Mouse (Mus musculus): Measurements from ENCODE around the gene Dnajc17. TPM values are rescaled to one million over a fixed set of nuclear protein-coding genes. Genes with fewer than 3 reads are reported as not detected.
A peak's percentile ranks its signal among the peaks of the same experiment; 100 is the strongest.

Gene Dnajc17
- polyA plus RNA-seq, 1 experiment = 23.7 TPM

DNA sequence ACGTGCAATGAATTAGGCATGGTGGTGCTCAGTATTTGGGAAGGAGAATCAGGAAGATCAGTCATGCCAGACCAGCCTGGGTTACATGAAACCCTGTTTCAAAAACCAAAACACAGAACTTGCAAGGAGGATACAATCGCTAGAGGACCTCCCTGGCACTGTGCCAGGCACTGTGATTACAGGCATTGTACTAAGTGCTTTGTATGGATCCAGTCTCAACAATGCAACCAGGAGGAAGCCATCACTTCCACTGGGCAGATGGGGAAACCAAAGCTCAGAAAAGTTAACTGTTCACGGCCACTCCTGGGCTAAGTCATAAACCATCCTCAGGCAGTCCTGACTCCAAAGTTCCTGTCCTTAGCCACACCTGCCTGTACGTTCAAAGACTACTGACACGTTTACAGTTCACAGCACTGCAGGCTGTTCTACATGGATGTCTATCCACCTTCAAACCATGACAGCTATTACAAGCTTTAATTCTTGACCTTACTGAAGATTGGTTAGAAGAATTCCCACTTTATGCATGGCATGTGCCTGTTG lies 5.6 kb downstream of the Dnajc17 start:
- peaks cover 4% of the 10 kb centered on the region for H3K27me3 ChIP-seq (replicated peaks)
- H3K36me3 ChIP-seq (replicated peaks; ENCODE audit: low read length) = no peaks in the 10 kb centered on the region
- H3K4me1 ChIP-seq = peaks cover 19% of the 10 kb centered on the region
- no peaks in the 10 kb centered on the region for H3K9me3 ChIP-seq
- no peak overlapping the region for H3K4me3 ChIP-seq (replicated peaks)
- no peak for TF ChIP-seq FLI1 (IDR thresholded peaks at IDR 0.05; ENCODE audit: low read length)
- TF ChIP-seq GATA1 (IDR thresholded peaks at IDR 0.05; ENCODE audit: borderline replicate concordance, low read length) = no peak

DNA sequence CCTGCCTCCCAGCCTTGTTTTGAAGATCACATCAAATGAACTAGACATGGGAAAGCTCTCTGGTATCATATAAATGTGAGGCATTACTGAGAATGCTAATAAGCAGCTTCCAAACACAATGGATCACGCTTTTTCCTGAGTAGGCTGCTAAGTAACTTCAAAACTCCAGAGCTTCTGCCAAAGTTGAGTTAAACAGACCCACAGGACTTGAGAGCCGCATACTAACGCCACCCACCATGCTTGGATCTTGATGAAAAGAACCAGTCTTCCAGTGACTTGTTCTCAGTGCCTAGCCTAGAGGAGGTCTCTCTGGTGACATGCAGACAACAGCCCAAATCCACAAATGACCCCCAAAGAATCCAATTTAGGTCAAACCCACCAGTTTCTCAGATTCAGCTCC lies 9.7 kb downstream of the Dnajc17 start:
- TF ChIP-seq GATA1 (IDR thresholded peaks at IDR 0.05; ENCODE audit: borderline replicate concordance, low read length) (no peak), FLI1 (IDR thresholded peaks at IDR 0.05; ENCODE audit: low read length) (no peak)
- Histone ChIP-seq H3K27me3 (replicated peaks) (peaks cover 6% of the 10 kb centered on the region), H3K4me1 (peaks cover 23% of the 10 kb centered on the region)

DNA sequence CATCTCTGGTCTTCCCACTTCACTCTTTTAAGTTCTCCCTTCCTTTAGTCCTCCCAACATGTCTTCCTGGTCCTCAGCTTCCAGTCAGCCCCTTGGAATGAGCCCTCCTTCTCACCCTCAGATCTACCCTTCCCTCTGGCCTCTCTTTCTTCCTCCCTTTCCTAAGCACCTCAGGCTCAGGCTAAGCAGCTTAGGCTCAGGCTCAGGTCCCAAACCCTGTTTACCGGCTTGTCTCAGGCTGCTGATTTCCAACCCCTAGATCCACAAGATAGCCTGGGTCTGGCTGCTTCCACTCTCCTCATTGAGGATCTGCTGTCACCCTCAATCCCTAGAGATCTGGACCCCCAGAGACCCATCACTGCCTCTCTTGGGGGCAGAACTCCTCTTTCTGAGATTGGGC lies 10.5 kb downstream of the Dnajc17 start:
- Histone ChIP-seq H3K4me3 (replicated peaks) (no peak overlapping the region), H3K9me3 (no peaks in the 10 kb centered on the region), H3K4me1 (peaks cover 20% of the 10 kb centered on the region), H3K36me3 (replicated peaks; ENCODE audit: low read length) (no peaks in the 10 kb centered on the region), H3K27me3 (replicated peaks) (peaks cover 6% of the 10 kb centered on the region)
- TF ChIP-seq GATA1 (IDR thresholded peaks at IDR 0.05; ENCODE audit: borderline replicate concordance, low read length) (no peak), FLI1 (IDR thresholded peaks at IDR 0.05; ENCODE audit: low read length) (no peak)

More for the DNA sequence above, 9.7 kb downstream of the Dnajc17 start:
- Histone ChIP-seq H3K9me3 (no peaks in the 10 kb centered on the region), H3K36me3 (replicated peaks; ENCODE audit: low read length) (no peaks in the 10 kb centered on the region), H3K4me3 (replicated peaks) (no peak overlapping the region)

DNA sequence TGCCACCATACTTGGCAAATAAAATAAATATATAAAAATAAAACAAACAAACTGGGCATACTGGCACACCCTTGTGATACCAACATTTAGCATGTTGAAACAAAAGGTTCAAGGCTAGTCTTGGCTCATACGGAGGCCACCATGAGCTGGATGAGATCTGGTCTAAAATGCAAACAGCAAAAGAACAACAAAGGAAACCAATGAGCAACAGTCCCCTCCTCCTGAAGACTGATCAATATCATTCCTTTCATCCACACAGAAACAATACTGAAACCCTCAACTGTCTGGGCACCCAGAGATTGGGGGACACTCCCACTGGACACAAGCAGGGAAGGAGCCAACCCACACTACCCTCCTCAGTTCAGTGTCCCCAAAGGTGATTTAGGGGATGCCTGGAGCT lies 11.1 kb downstream of the Dnajc17 start:
- no peak for TF ChIP-seq GATA1 (IDR thresholded peaks at IDR 0.05; ENCODE audit: borderline replicate concordance, low read length)
- TF ChIP-seq FLI1 (IDR thresholded peaks at IDR 0.05; ENCODE audit: low read length) = no peak
- H3K27me3 ChIP-seq (replicated peaks) = peaks cover 6% of the 10 kb centered on the region

DNA sequence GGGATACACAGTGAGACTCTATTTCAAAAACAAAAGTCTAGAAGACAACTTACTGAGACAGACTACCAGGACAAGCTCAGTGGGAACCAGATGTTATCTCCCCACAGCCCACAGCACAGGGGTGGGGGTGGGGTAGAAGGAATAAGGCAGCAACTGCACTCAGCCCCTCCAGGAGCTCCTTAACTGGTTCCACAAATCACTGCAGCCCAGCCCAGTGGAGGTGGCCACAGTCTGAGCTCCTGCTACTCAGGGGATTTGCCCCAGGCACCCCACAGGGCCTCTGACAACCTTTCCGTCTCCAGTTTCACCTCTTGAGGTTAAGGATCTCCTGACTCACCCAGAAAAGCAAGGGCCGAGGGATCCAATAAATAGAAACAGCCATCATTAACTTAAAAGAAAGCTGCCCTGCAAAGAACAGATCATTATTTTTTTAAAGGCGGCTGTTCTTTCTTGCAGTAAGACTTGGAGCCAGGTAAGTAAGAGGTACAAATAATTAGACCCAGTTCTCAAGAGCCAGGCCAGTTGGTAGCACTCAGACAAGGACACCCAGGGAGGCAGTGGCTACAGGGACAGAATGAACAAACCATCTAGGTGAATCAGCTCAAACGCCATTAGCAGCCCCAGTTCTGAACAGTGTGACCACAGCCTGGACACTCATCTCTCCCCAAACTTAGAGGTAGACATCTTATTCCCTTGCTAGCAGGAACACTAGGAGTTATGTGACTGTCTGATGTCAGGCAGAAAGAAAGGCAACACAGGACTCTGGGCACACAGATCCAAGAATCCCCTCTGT lies 12.1 kb downstream of the Dnajc17 start:
- no peaks in the 10 kb centered on the region for H3K9me3 ChIP-seq
- H3K27me3 ChIP-seq (replicated peaks) = peaks cover 6% of the 10 kb centered on the region
- TF ChIP-seq GATA1 (IDR thresholded peaks at IDR 0.05; ENCODE audit: borderline replicate concordance, low read length) (no peak), FLI1 (IDR thresholded peaks at IDR 0.05; ENCODE audit: low read length) (no peak)
- H3K4me3 ChIP-seq (replicated peaks) = no peak overlapping the region
- no peaks in the 10 kb centered on the region for H3K36me3 ChIP-seq (replicated peaks; ENCODE audit: low read length)
- H3K4me1 ChIP-seq = peaks cover 20% of the 10 kb centered on the region

More for the DNA sequence above, 11.1 kb downstream of the Dnajc17 start:
- Histone ChIP-seq H3K9me3 (no peaks in the 10 kb centered on the region), H3K4me1 (peaks cover 20% of the 10 kb centered on the region), H3K36me3 (replicated peaks; ENCODE audit: low read length) (no peaks in the 10 kb centered on the region), H3K4me3 (replicated peaks) (no peak overlapping the region)

DNA sequence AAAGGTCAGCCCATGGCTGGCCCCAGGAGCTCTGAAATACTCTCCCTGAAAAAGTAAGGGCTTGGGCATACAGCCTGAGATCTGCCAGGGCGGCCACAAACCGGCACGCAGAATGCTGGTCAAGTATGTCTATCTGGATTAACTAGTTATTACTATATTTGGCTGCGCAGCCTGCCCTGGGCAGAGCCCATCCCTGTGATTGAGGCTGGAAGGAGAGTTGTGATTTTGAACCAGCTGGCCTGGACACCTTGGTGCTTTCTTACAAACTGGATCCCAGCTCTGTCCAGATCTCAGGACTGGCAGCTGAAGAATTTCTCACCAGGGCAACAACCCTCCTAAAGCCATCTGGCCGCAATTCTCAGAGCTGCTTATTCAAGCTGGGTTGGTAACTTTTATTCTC lies 14.5 kb downstream of the Dnajc17 start:
- Histone ChIP-seq H3K4me3 (replicated peaks) (no peak overlapping the region), H3K4me1 (peaks cover 28% of the 10 kb centered on the region), H3K36me3 (replicated peaks; ENCODE audit: low read length) (no peaks in the 10 kb centered on the region), H3K27me3 (replicated peaks) (peaks cover 4% of the 10 kb centered on the region), H3K9me3 (no peaks in the 10 kb centered on the region)
- TF ChIP-seq FLI1 (IDR thresholded peaks at IDR 0.05; ENCODE audit: low read length) (no peak), GATA1 (IDR thresholded peaks at IDR 0.05; ENCODE audit: borderline replicate concordance, low read length) (no peak)

DNA sequence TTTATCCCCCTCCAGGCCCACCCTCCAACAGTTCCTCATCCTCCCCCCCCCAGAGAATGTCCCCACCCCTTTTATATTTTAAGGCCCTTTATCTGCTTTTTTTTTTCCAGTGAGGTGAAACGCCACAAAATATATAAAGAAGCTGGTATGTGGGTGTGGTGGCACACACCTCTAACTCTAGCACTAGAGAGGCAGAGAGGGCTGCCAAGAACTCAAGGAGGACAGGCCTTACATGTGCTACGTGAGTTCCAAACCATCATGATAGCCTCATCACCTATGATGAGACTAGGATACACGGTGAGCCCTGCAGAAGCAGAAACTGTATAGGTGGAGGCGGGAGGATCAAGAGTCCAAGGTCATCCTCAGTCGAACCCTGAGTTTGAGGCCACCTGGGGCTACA lies 17.6 kb downstream of the Dnajc17 start:
- peaks cover 25% of the 10 kb centered on the region for H3K4me1 ChIP-seq
- no peaks in the 10 kb centered on the region for H3K36me3 ChIP-seq (replicated peaks; ENCODE audit: low read length)
- H3K27me3 ChIP-seq (replicated peaks) = no peaks in the 10 kb centered on the region
- H3K9me3 ChIP-seq = no peaks in the 10 kb centered on the region
- no peak overlapping the region for H3K4me3 ChIP-seq (replicated peaks)
- TF ChIP-seq FLI1 (IDR thresholded peaks at IDR 0.05; ENCODE audit: low read length) (no peak), GATA1 (IDR thresholded peaks at IDR 0.05; ENCODE audit: borderline replicate concordance, low read length) (no peak)

DNA sequence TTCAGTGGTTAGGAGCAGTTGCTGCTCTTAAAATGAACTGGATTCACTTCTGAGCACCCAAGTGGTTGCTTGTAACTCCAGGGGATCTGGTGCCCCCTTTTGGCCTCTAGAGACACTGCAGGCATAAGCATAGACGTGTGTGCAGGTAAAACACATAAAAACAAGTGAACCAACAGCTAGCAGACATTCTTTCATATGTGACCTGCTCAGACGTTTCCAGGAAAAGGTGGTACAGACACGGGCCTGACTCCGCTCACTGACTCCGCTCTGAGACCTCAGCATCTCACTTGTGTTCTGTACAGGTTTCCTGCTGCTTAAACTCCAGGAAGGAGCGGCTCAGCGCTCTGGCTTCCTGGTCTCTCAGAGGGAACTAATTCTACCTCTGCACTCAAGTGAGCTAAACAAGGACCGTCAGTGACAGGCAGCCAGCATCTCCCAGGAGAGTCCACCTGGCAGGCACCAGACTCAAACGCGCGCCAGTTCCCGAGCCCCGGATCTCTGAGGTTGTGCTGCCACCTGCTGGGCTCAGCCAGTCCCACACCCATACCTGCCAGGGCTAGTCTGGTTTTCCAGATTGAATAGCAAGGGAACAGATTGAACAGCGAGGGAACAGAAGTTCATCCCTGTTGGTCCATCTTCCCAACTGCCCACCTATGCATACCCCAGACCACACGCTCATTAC lies 19.4 kb downstream of the Dnajc17 start:
- H3K36me3 ChIP-seq (replicated peaks; ENCODE audit: low read length) = peaks cover 7% of the 10 kb centered on the region
- peaks cover 35% of the 10 kb centered on the region for H3K4me1 ChIP-seq
- H3K9me3 ChIP-seq = no peaks in the 10 kb centered on the region
- no peak for TF ChIP-seq GATA1 (IDR thresholded peaks at IDR 0.05; ENCODE audit: borderline replicate concordance, low read length)
- TF ChIP-seq FLI1 (IDR thresholded peaks at IDR 0.05; ENCODE audit: low read length) = no peak
- peak overlapping the region; percentile 91 for H3K4me3 ChIP-seq (replicated peaks)
- no peaks in the 10 kb centered on the region for H3K27me3 ChIP-seq (replicated peaks)

DNA sequence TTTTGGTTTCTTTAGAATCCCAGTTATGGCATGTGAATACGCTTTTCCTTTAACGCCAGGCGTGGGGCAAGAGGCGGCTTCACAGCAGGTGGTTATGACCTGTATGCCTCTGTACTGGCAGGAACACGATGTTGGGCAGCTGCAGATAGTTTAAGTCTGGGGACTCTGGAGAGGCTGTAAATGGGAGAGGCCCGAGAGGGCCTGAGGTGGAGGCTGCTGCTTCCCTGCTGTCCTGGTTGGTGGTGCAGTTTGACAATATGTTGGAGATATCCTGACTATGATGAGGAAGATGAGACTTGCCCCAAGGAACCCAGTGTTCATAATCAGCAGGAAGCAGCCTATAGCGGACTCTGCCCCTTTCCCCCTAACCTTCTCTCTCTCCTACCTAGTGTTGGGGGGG lies 25.7 kb downstream of the Dnajc17 start:
- Histone ChIP-seq H3K27me3 (replicated peaks) (no peaks in the 10 kb centered on the region), H3K9me3 (no peaks in the 10 kb centered on the region), H3K36me3 (replicated peaks; ENCODE audit: low read length) (peaks cover 47% of the 10 kb centered on the region), H3K4me3 (replicated peaks) (no peak overlapping the region), H3K4me1 (peaks cover 42% of the 10 kb centered on the region)
- no peak for TF ChIP-seq FLI1 (IDR thresholded peaks at IDR 0.05; ENCODE audit: low read length)
- no peak for TF ChIP-seq GATA1 (IDR thresholded peaks at IDR 0.05; ENCODE audit: borderline replicate concordance, low read length)

All from megakaryocyte, embryonic 14.5 days (primary cell).